Mouse (Mus musculus) right cerebral cortex, postnatal 4 days (tissue): Measurements from ENCODE around the gene Adm.

Experiments
- DNase-seq: peaks from one replicate; pipeline ENCODE4 v3.0.0-alpha.2; 2022

Gene Adm

DNA sequence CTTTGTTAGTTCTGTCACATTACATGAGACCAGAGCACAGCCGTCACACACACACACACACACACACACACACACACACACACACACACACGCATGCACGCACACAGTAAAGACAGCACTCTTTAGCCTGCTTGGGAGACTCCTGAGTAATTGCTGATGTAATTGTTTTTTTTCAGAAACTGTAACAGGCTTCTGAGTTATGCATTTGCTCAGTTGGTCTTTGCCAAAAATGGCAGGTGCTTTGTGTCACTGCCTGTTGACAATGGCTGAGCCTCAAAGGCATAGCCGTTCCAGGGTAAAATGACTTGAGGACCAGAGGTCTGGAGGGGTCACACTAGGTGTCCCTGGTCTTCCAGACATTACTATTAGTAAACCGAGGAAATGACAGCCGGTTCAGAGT is 40.8 kb downstream of the Adm start:
- no peak for DNase-seq

DNA sequence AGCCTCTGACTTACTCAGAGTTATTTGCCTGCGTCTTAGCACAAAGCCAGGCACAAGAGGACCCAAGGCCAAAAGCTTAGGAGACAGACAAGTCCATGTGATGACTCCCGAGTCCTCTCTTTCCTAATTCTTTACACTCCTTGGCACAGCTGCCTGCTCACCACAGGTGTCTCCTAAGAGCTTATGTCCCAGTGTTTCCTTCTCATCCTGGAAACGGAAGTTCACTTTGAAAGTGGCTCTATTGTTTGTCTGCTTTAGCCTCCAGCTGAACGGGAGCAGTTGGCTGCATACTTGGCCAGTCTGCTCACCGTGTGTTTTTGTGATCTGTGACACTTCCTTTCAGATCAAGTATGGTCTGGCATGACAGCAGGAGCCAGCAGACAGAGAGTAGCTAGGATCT is 41.3 kb downstream of the Adm start:
- no peak for DNase-seq

DNA sequence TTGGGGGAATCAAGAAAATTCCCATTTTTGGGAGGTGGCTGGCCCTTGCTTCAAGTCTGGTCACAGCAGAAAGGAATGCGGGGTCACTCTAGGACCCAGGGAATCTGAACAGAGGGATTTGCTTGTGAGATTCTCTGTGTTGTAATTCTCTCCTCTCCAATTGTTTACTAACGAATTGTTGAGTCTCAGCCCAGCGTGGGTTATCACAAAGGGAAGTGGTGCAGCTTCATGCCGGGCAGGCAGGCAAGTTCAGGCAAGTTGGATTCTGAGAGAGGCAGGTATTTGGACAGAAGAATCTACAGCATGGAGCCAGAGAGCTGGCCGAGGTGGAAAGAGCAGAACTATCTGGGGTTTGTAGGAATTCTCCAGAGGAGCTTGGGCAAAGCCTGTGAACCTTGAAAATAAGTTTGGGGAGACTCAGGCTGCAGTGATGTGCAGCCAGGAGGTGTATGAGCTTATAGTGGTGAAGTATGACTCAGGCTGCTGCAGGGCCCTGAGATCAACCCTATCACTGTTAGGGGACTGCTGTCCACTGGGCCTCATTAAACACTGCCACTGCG is 43.7 kb downstream of the Adm start:
- no peak for DNase-seq
